Mouse (Mus musculus) right cerebral cortex, adult 2 months (tissue): ENCODE data around the gene Gpc3.
"Not testable (repeated sequence)": the region's sequence is repeated elsewhere in the genome, so short reads cannot be mapped to it uniquely, and the experiment has no call there.

Experiments
- DNase-seq, 2 experiments: peaks; one replicate each; pipeline ENCODE4 v3.0.0; 2021 to 2022; ENCODE audit warnings: low spot score in 2 of 2

Gpc3 gene

GRCm38 (mm10) chrX:52281103-52281900 lies 332.4 kb downstream of the Gpc3 start:
- DNase-seq, result no peak

GRCm38 (mm10) chrX:52278687-52279359 lies 334.9 kb downstream of the Gpc3 start:
- DNase-seq, result no peak

DNA sequence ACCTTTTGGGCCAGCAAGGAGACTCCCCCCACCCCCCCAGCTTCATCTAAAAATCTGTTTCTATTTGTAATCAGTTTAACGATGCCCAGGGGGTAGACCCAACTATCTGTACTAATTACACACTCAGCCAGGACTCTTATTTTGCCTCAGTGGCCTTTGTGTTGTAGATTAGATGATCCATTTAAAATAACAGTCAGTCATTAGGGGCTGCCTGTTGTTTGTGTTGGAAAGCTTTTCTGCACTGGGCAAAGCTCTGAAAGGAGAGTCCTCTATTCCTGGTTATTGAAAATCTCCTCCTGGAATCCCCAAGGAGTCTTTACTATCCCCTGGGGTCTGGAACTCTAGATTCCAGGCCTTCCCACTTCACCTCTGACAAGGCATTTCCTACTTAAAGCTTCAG lies 336.2 kb downstream of the Gpc3 start:
- no peak for DNase-seq

GRCm38 (mm10) chrX:52273016-52273415 lies 340.7 kb downstream of the Gpc3 start:
- no peak for DNase-seq

DNA sequence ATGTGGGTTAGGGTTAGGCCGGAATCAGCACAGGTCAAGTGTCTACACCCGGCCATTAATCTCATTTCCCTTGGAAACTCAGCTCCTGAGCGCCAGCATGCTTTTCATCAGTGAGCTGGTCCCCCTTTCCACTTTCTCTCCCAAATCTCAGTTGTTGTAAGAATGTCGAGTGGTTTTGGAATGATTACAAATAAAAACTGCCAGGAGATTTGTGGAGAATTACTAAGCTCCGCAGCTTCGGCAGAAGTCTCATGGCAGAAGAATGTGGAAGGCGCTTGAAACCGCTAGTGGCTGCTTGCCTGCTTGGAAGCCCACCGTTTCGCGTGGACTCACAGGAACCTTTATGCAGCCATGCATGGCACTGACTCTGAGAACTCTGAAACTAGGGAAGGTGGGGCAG lies 351.8 kb downstream of the Gpc3 start:
- DNase-seq, result no peak

DNA sequence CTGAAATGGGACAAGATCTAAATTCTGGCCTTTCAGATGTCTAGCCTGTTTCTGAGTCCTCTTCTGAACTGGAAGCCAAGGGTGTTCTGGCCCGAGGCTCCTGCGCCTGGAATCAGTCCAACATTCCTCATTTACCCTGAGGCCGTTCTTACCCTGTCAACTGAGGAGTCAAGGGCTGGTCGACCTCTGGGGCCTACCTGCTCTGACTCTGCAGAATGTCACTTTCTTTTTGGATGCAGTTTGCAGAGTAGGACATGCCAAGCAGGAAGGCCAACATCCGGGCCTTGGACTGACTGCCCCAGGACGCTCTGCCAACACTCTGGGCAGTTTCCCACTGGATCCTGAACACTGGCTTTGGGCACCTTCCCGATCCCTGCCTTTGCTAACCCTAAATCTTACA lies 352.2 kb downstream of the Gpc3 start:
- DNase-seq, result no peak

- not testable (repeated sequence) for DNase-seq
Observed at GRCm38 (mm10) chrX:52259771-52260170, 354.0 kb downstream of the Gpc3 start.

GRCm38 (mm10) chrX:52254526-52254925 lies 359.2 kb downstream of the Gpc3 start:
- no peak for DNase-seq

DNA sequence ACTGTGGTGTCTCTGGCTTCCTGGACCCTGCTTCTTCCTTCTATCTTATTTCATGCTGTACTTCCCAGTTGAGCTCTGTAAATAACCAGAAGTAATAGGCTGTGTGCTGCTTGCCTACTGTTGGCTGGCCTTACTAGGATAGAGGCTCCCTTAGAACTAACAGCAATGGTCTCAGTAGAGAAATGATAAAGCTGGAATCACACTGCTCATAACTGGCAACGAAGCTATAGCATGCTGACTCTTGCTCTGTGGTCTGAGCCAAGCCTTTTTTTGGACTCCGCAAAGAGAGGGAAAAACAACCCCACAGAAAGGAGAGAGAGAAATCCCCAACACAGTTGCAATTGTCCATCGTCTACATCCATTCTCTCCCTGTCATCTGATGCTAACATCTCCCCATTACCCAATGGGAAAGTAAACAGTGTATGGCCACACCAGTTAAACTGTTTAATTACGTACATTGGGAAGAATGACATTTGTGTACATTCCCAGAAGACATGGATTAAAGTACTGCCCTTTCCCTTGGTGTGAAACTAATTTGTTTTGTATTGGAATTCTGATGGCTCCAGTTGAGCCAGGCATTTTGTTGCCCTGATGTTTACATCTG lies 368.0 kb downstream of the Gpc3 start:
- DNase-seq, result no peak

DNA sequence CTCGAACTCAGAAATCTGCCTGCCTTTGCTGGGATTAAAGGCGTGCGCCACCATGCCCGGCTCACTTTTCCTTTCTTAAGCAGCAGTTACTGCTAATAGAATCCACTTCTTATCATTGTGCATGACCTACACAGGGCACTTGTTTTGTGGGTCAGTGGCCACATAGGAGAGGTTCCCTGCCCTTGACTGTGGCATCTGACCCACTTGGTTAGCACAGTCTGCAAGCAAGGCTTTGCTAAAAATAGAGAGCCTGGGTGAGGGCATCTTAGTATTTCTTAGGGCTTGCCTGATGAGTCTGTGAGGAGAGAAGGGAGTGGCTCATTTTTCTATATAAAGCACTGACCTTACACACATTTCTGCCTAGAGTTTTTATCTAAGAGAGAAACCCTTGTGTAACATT lies 376.3 kb downstream of the Gpc3 start:
- DNase-seq, result no peak

- DNase-seq, result no peak
Observed at GRCm38 (mm10) chrX:52231984-52232383, 381.8 kb downstream of the Gpc3 start.

DNA sequence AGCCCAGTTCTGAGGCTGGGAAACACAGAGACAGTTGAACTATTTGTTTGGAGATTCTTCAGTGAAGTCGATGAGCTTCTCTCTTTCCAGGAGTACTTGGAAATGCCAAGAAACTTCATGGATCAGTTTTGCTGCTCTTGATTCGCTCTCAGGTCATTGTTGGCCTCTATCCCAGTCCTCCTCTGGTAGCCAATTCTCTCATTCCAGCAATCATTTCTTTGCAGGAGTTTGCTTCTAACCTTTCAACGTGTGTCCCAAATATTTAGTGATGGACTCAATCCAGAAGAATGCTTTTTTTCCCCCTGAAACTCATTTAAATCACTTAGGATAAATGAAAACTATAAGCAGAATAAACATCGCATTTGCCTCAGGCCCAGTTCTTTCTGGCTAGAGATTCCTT lies 383.0 kb downstream of the Gpc3 start:
- no peak for DNase-seq
